Mouse (Mus musculus): ENCODE results near the gene Atp11c.

Gene Atp11c

DNA sequence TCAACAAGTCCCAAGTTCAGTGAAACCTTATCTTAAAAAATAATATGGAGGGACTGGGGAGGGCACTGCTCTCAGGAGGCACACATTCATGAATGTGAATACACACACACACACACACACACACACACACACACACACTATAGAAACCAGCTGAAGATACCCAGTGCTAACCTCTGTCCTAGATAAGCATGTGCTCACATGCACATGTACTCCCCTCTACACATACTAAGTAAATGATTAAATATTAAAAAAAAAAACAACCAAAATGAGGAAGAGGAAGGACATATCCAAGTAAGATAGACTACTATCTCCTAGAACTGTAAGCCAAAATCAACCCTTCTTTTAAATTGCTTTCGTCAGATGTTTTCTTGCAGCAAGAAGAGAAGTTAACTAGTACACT, 205.6 kb downstream of the Atp11c start:
- DNase-seq (ENCODE audit: low spot score): no peak

DNA sequence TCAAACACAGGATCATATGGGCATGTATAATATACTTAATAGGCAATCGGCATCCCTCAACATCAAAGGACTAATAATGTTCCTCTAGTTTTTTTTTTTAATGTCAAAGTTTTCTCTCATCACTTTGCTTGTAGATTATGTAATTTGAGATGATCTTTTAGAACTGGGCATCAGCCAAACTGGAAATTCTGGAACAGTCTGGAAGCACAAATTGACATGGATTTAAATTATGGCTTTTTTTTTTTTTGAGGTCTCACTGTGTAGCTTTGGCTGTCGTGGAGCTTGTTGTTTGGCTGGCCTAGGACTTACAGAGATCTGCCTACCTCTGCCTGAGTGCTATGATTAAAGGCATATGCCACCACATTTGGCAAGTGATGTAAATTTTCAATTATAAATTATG, 210.8 kb downstream of the Atp11c start:
- no peak for DNase-seq (ENCODE audit: low spot score)

GRCm38 (mm10) chrX:60380386-60380785, 212.1 kb downstream of the Atp11c start:
- DNase-seq (ENCODE audit: low spot score): no peak

- DNase-seq (ENCODE audit: low spot score): no peak
Observed at GRCm38 (mm10) chrX:60348741-60349140, 243.8 kb downstream of the Atp11c start.

- no peak for DNase-seq (ENCODE audit: low spot score)
Observed at GRCm38 (mm10) chrX:60345447-60345846, 247.1 kb downstream of the Atp11c start.

DNA sequence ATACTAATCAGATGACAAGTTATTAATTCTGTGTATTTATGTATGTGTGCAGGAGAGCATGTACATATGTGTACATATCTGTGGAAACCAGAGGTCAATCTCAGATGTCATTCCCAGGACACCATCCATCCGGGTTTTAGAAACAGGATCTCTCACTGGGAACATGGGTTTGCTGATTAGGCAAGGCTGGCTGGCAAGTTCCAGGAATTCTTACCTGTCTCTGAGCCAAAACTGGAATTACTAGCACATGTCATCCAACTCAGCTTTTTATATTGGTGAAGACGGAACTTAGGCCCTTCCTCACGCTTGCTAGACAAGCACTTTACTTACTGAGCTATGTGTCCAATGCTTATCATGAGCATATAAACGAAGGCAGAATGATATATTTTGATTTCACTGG, 247.5 kb downstream of the Atp11c start:
- DNase-seq (ENCODE audit: low spot score): no peak

DNA sequence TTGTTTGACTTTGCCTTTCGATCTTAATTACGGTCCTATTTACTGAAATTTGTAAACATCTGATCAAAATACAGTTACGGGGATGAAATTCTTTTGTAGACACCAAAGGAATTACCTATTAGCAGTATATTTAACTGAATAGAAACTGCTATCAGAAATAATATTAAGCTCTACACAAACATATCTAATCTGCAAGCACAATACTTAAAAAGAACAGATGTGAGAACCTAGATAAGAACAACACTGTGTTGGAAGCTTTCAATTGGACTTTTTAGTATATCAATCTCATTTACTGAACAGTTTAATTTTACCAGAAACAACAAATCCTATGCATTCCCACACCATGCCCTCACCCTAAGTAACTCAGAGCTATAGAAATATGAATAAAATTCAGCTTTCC, 262.8 kb downstream of the Atp11c start:
- no peak for DNase-seq (ENCODE audit: low spot score)

GRCm38 (mm10) chrX:60321321-60321720, 271.2 kb downstream of the Atp11c start:
- DNase-seq (ENCODE audit: low spot score): no peak

GRCm38 (mm10) chrX:60317661-60318060, 274.8 kb downstream of the Atp11c start:
- DNase-seq (ENCODE audit: low spot score): no peak

DNA sequence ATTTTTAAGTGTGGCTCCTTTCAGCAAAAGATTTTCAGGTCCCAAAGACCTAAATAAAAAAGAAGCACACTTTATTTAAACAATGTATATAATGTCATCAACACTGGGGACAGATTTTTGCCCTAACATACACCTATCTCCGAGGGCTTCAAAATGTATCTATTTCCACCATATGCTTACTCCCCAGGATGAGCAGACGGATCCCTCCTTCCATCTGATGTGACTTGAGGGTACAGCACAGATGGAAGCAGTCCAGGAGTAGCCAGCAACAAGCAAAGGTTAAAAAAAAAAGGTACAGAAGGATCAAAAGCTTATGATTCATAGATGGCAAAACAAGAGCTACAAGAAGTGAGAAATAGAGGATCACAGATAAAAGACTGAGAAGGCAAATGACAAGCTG, 300.2 kb downstream of the Atp11c start:
- DNase-seq (ENCODE audit: low spot score): no peak

DNA sequence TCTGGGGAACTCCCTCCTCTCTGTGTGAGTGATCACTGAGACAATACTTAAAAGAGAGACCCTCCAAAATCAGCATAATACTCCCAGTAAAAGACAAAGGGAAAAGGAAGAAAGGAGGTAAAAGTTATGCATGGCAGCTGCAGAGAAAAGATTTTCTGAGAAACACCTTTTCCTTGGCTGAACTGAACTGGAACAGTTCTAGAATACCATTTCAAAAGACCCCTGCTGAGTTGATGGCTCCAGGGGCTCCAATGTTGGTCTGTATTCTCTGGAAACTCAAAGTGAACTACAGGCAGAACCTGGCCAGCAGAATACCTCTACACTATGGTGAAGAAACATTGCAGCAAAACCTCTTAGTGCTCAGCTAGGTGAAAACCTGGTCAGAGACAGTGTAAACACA, 337.2 kb downstream of the Atp11c start:
- no peak for DNase-seq (ENCODE audit: low spot score)

- no peak for DNase-seq (ENCODE audit: low spot score)
Observed at GRCm38 (mm10) chrX:60187726-60188125, 404.8 kb downstream of the Atp11c start.

- DNase-seq (ENCODE audit: low spot score): no peak
Observed at GRCm38 (mm10) chrX:60182611-60183010, 409.9 kb downstream of the Atp11c start.

GRCm38 (mm10) chrX:60178744-60179458, 413.6 kb downstream of the Atp11c start, which contains the start of gene Mcf2:
TSS of gene Mcf2 (minus strand) at chrX:60179089.
- peak; percentile 1 for DNase-seq (ENCODE audit: low spot score)

GRCm38 (mm10) chrX:60178025-60178743, 414.3 kb downstream of the Atp11c start:
- no peak for DNase-seq (ENCODE audit: low spot score)

All from ovary, postnatal 10 days (tissue).